Mouse (Mus musculus): ENCODE measurements around the gene Ctsh. TPM values are rescaled to one million over a fixed set of nuclear protein-coding genes. Genes with fewer than 3 reads are reported as not detected.

Gene Ctsh
- total RNA-seq, 2 experiments from 2014 or later: 53.8 to 57.4 TPM

DNA sequence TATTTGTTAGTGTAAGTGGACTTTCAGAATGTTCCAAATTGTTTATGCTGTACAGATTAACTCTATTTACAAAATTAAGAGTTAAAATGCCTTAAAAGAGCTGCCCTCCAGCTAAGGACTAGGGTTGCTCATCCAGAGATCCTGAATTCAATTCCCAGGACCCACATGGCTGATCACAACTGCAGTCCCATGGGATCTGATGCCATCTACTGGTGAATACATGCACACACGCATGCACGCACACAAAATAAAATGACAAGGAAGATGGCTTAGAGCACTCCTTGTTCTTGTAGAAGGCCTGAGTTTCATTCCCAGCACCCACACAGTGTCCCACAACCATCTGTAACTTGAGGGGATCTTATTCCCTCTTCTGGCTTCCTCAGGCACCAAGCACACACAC, 46.8 kb downstream of the Ctsh start:
- DNase-seq (ENCODE audit: low spot score): no peak
- intact Hi-C loops (cut with DNase I): no loop called here

- intact Hi-C loops (cut with DNase I): no loop called here
Measured at GRCm38 (mm10) chr9:90105462-90105861, 51.5 kb downstream of the Ctsh start.

GRCm38 (mm10) chr9:90106915-90107314, 53.0 kb downstream of the Ctsh start:
- intact Hi-C loops (cut with DNase I): no loop called here

More at GRCm38 (mm10) chr9:90105462-90105861, 51.5 kb downstream of the Ctsh start:
- DNase-seq (ENCODE audit: low spot score): no peak

DNA sequence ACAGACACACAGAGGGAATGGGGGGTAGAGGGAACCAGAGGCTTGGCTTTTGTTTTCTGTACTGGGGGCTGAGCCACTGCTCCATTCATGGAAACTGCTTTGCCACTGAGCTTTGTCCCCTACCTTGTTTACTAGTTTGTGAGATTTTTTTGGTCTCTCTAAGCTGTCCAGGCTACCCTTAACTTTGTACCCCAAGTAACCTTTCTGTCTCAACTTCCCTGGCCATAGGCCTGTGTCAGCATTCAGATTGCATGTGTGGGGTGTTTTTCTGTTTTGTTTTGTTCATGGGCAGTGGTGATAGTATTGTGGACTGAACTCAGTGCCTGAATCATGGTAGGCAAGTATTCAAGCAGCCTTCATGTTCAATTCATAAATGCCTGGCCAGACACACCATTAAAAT, 54.3 kb downstream of the Ctsh start:
- intact Hi-C loops (cut with DNase I): no loop called here

More at GRCm38 (mm10) chr9:90106915-90107314, 53.0 kb downstream of the Ctsh start:
- DNase-seq (ENCODE audit: low spot score): no peak

DNA sequence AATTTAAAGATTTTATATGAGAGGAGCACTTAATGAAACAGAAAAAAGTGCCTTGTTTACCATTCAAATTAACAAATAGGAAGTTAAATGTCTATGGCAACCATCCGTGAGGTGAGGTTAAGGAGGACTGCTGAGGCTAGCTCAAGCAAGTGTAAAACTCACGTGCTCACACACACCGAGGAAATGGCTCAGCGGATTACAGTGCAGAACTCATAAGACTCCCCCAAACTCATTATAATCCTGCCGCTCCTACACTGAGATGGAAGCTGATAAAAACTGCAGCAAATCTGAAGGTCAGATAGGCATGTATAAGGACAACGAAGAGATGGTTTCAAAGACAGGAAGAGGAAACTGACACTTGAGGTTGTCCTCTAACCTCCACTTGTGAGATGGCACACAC, 55.4 kb downstream of the Ctsh start:
- no peak for DNase-seq (ENCODE audit: low spot score)
- intact Hi-C loops (cut with DNase I): no loop called here

More for the DNA sequence above, 54.3 kb downstream of the Ctsh start:
- DNase-seq (ENCODE audit: low spot score): no peak

DNA sequence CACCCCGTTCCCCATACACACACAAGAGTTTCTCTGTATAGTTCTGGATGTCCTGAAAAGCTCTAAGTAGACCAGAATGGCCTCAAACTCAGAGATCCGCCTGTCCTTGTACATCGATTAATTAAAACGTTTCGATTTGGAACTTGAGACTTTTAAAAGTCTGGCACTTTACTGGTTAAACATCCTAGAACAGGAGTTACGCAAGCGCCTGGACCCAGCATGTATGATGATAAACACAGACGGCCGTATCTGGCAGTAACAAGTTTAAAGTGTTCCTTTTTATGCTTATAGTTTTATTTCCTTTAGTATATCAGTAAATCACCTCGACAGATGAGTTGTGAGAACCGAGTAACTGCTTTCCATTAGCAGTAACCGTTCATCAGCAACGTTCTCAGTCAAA, 59.2 kb downstream of the Ctsh start:
- intact Hi-C loops (cut with DNase I): loop anchor here (2.0 kb wide), 1 partner anchor 14 kb away; no protein-coding TSS in a partner anchor
- no peak for DNase-seq (ENCODE audit: low spot score)

- peak; percentile 88 for DNase-seq (ENCODE audit: low spot score)
- intact Hi-C loops (cut with DNase I): loop anchor here (2.0 kb wide), 1 partner anchor 13 kb away; no protein-coding TSS in a partner anchor
Measured at GRCm38 (mm10) chr9:90113651-90114566, 60.0 kb downstream of the Ctsh start.

DNA sequence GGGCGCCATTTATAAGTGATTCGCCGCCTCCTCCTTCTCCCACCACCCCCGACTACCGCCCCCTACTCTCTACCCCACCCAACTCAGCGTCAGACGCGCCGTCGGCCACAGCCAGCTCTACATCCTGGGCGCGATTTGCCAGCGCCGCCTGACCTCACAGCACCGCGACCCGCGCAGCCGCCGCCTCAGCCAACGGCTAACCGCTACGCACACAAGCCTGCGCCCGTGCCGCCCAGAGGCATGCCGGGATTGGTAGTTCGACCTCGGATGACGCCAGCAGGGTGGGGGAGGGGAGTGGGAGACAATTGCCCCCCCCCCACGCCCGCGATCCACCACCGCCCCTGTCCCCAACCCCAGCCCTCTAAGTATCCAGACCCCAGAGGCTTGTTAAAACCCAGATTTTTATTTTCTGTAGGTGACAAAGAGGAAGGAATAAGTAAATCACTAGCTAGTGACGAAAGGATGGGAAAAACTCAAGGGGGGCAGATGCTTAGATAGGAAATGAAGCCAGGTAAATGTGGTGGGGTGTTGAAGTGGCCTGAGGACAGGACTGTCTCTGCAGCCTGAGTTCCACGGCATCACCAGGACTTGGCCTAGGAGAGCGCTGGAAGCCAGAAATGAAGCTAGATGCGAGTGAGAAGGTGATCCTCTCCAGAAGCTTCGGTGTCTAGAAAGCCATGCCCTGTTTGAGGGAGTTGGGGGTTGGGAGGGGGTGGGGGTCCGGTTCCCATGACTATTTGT, 60.8 kb downstream of the Ctsh start, which contains the start of gene Morf4l1:
Morf4l1 (minus strand) TSS at position 208 of the 741 bp plus-strand sequence.
- DNase-seq (ENCODE audit: low spot score): peak; percentile 95
- intact Hi-C loops (cut with DNase I): no loop called here

DNA sequence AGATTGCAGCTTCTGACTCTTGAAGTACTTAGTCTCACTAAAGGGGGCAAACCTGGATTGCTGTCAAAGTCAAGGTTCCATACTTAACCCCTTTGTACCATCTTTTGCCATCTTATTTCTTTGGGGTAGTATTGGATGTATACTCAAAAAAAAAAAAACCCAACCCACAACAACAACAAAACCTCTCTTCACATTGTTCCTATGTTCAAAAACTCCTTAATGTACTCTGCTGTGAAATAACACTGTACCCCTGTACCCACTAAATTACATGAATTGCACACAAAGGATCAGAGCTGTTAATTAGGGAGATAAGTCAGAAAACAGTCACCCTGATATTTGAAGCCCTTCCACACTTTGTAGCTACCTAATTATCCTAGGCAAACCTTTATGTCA, 61.4 kb downstream of the Ctsh start:
- no peak for DNase-seq (ENCODE audit: low spot score)
- intact Hi-C loops (cut with DNase I): no loop called here

DNA sequence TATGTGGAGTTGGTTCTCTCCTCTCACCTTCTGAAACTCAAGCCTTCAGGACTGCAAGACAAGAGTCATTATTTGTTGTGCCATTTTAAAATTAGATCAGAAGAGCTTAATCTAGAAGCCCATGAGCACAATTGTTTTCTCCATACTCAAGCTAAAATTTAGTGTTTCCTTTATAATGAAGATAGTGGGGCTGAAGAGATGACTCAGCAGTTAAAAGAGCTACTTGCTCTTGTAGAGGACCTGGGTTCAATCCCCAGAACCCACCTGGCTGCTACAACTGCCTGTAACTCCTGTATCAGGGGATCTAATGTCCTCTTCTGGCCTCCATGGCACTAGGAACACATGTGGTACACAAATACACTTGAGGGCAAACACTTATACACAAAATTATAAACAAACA, 63.3 kb downstream of the Ctsh start:
- no peak for DNase-seq (ENCODE audit: low spot score)
- intact Hi-C loops (cut with DNase I): no loop called here

DNA sequence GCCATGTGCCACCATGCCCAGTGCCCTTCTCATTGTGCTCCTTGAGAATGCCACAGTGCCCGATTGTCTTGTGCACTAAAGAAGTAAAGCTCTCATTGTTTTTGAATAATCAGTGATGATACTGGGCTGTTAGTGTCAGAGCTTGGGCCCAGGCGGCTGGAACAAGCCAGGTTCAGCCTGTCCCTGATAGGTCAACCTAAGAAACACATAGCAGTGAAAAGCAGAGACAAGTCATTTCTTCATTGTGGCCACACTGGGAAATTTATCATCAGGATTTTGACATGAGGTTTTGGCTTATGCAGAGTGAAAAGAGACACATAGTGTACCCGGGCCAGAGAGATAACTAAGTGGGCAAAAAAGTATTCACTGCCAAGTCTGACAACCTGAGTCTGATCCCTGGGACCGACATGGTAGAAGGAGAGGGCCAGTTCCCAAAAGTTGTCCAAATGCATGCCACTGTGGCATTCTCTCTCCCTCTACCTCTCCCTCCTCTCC, 68.3 kb downstream of the Ctsh start:
- intact Hi-C loops (cut with DNase I): no loop called here
- DNase-seq (ENCODE audit: low spot score): no peak

- intact Hi-C loops (cut with DNase I): no loop called here
- no peak for DNase-seq (ENCODE audit: low spot score)
Measured at GRCm38 (mm10) chr9:90124156-90124872, 70.4 kb downstream of the Ctsh start.

DNA sequence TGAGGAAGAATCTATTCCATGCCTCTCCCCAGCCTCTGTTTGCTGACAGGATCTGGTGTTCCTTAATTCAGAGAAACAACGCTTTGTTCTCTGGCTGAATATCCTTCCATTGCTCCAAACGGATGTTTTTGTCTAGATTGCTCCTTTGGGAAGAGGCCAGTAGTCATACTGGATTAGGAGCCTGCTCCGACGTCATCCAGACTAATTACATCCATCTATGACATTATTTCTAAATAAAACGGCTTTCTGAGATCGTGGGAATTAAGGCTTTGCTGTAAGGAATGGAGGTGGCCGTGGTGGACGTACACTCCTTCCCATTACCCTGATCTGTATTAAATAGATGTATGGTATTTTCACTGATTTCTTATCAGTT, 70.9 kb downstream of the Ctsh start:
- DNase-seq (ENCODE audit: low spot score): no peak
- intact Hi-C loops (cut with DNase I): no loop called here

Other genes with a start within 250 kb of the Ctsh start
- gene Rasgrf1, start 144.2 kb upstream of the Ctsh start, total RNA-seq (2021): under 1 TPM in 1 of 2 experiments, not detected in 1; 0.06 TPM
- 100 to 1,000 TPM; 238 to 261 TPM for gene Morf4l1, start 60.6 kb downstream of the Ctsh start, total RNA-seq (2021)
- gene Adamts7, start 108.9 kb downstream of the Ctsh start, total RNA-seq (2021): 10 to 100 TPM; 17.9 to 20.9 TPM
- gene Tbc1d2b, start 216.7 kb downstream of the Ctsh start, total RNA-seq (2021): 10 to 100 TPM; 10.4 to 13.5 TPM

All from heart, postnatal 25 days (tissue).